In the genomic region with DNA sequence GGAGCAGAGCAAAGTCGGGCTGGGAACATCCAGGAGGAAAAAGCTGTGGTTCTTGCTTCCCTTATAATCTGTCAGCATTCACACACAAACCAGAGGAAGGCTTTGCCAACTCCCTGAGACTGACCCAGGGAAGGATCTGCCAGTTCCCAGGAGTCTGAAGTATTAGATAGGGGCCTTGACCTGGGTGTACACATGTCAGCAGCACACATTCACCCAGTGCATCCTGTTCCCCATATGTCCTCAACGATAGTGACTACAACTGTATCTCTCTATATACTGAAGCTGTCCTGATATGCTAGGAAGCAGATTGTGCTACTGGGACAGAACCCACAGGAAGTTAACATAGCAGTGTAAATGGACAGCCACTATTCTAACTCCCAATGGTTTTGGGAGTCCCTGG, we compare ENCODE assay signal across 19 mouse cellular contexts.
DNase-seq lines count a peak whose midpoint lies in the region; ATAC-seq and TF ChIP-seq lines count a peak whose summit lies in the region.
"Had no signal": no experiment of that assay in that cellular context is flagged by ENCODE, and none has a peak within 500 bp of the region (broad histone marks: within the 10 kb centered on the region; RNA-seq: fewer than 3 reads in every experiment).

No protein-coding gene starts in this region.

- no peaks in the 10 kb centered on the region for H3K4me1 ChIP-seq in heart, postnatal 0 days (ENCODE audit: control insufficient read depth, insufficient read depth)
- peaks cover 31% of the 10 kb centered on the region for H3K4me1 ChIP-seq in liver, embryonic 11.5 days (replicated peaks; ENCODE audit: control insufficient read depth, insufficient read depth, low read length)
- peaks cover 80% of the 10 kb centered on the region for H3K4me1 ChIP-seq in liver, embryonic 15.5 days (replicated peaks)
- no peaks in the 10 kb centered on the region for H3K4me1 ChIP-seq in midbrain, embryonic 14.5 days (ENCODE audit: control insufficient read depth, insufficient read depth, low read length)
- H3K4me1 ChIP-seq: hindbrain, embryonic 15.5 days had no signal

- no peaks in the 10 kb centered on the region for H3K36me3 ChIP-seq in heart, postnatal 0 days (replicated peaks; ENCODE audit: control insufficient read depth, insufficient read depth, low read length)
- H3K36me3 ChIP-seq in liver, embryonic 11.5 days (ENCODE audit: control insufficient read depth, insufficient read depth, low read length) = no peaks in the 10 kb centered on the region
- no peaks in the 10 kb centered on the region for H3K36me3 ChIP-seq in liver, embryonic 15.5 days (replicated peaks)
- H3K36me3 ChIP-seq in midbrain, embryonic 14.5 days (ENCODE audit: control insufficient read depth, insufficient read depth, low read length) = no peaks in the 10 kb centered on the region
- H3K36me3 ChIP-seq: embryonic facial prominence, embryonic 15.5 days; forebrain, embryonic 10.5 days; forebrain, embryonic 15.5 days; hindbrain, embryonic 15.5 days had no signal

- no peak overlapping the region for H3K9ac ChIP-seq in heart, postnatal 0 days (replicated peaks; ENCODE audit: low read depth, low read length)
- H3K9ac ChIP-seq in liver, embryonic 11.5 days (ENCODE audit: low read depth, low read length) = no peak overlapping the region
- 0 out of 2 replicates have a peak overlapping the region, but pooled peaks have one; percentile 7 for H3K9ac ChIP-seq in liver, embryonic 15.5 days
- H3K9ac ChIP-seq in midbrain, embryonic 14.5 days (replicated peaks; ENCODE audit: low read length) = no peak overlapping the region
- H3K9ac ChIP-seq: embryonic facial prominence, embryonic 15.5 days; forebrain, embryonic 15.5 days; hindbrain, embryonic 15.5 days had no signal

- TF ChIP-seq CTCF in heart, postnatal 0 days (IDR thresholded peaks at IDR 0.05; ENCODE audit: low read depth) = no peak

- ATAC-seq in heart, postnatal 0 days (ENCODE audit: insufficient read depth, low read depth) = no peak
- peak; percentile 89 for ATAC-seq in liver, embryonic 11.5 days (replicated peaks; ENCODE audit: low FRiP score)
- ATAC-seq in liver, embryonic 15.5 days (ENCODE audit: insufficient read depth) = peak; percentile 86
- ATAC-seq in midbrain, embryonic 14.5 days (ENCODE audit: low FRiP score, low TSS enrichment) = no peak
- ATAC-seq: activated CD4-positive, CD25-positive, alpha-beta regulatory T cell, adult 4 months; forebrain, embryonic 15.5 days; Patski had no signal

- H3K27ac ChIP-seq in heart, postnatal 0 days (ENCODE audit: low read depth) = no peak overlapping the region
- H3K27ac ChIP-seq in liver, embryonic 11.5 days (ENCODE audit: low read depth, low read length) = peak overlapping the region; percentile 75
- peak overlapping the region; percentile 85 for H3K27ac ChIP-seq in liver, embryonic 15.5 days (replicated peaks)
- H3K27ac ChIP-seq in midbrain, embryonic 14.5 days (replicated peaks; ENCODE audit: low read depth, low read length) = no peak overlapping the region
- H3K27ac ChIP-seq: embryonic facial prominence, embryonic 15.5 days; forebrain, embryonic 10.5 days; forebrain, embryonic 15.5 days; hindbrain, embryonic 15.5 days had no signal

- H3K4me3 ChIP-seq in heart, postnatal 0 days (ENCODE audit: low read depth, low read length) = no peak overlapping the region
- H3K4me3 ChIP-seq in liver, embryonic 11.5 days (ENCODE audit: low read depth, low read length) = no peak overlapping the region
- H3K4me3 ChIP-seq in liver, embryonic 15.5 days (replicated peaks) = no peak overlapping the region
- no peak overlapping the region for H3K4me3 ChIP-seq in midbrain, embryonic 14.5 days (replicated peaks; ENCODE audit: low read depth, low read length)
- H3K4me3 ChIP-seq: embryonic facial prominence, embryonic 15.5 days; erythroblast, embryonic 14.5 days; forebrain, embryonic 10.5 days; forebrain, embryonic 15.5 days; hindbrain, embryonic 15.5 days had no signal

- TF ChIP-seq EP300 in heart, postnatal 0 days (IDR thresholded peaks at IDR 0.05; ENCODE audit: low read depth) = no peak

- no peaks in the 10 kb centered on the region for H3K9me3 ChIP-seq in heart, postnatal 0 days (replicated peaks; ENCODE audit: control insufficient read depth, low read length)
- H3K9me3 ChIP-seq in liver, embryonic 11.5 days (ENCODE audit: control insufficient read depth, low read length) = no peaks in the 10 kb centered on the region
- H3K9me3 ChIP-seq in liver, embryonic 15.5 days (replicated peaks) = no peaks in the 10 kb centered on the region
- no peaks in the 10 kb centered on the region for H3K9me3 ChIP-seq in midbrain, embryonic 14.5 days (ENCODE audit: control insufficient read depth, low read length)
- H3K9me3 ChIP-seq: embryonic facial prominence, embryonic 15.5 days; forebrain, embryonic 10.5 days; forebrain, embryonic 15.5 days; hindbrain, embryonic 15.5 days had no signal

- H3K4me2 ChIP-seq in heart, postnatal 0 days (ENCODE audit: low read depth, low read length) = no peak overlapping the region
- H3K4me2 ChIP-seq in liver, embryonic 11.5 days = no peak overlapping the region; the same call in 1 of the 2 replicates
- peak overlapping the region; percentile 35 for H3K4me2 ChIP-seq in liver, embryonic 15.5 days
- no peak overlapping the region for H3K4me2 ChIP-seq in midbrain, embryonic 14.5 days (ENCODE audit: low read length)
- H3K4me2 ChIP-seq: embryonic facial prominence, embryonic 15.5 days; forebrain, embryonic 15.5 days; hindbrain, embryonic 15.5 days had no signal

- 48% methylated on average over 2 of the region's 2 CpGs for WGBS in heart, postnatal 0 days
- 46% methylated on average over 2 of the region's 2 CpGs for WGBS in liver, embryonic 11.5 days
- WGBS in liver, embryonic 15.5 days (ENCODE audit: insufficient replicate concordance) = 27% methylated on average over 2 of the region's 2 CpGs
- whole genome bisulfite sequencing in midbrain, embryonic 14.5 days = 92% methylated on average over 2 of the region's 2 CpGs

- 0 out of 2 replicates have a peak, but pooled peaks cover 10% of the 10 kb centered on the region for H3K27me3 ChIP-seq in heart, postnatal 0 days (ENCODE audit: control insufficient read depth, insufficient read depth, low read length)
- H3K27me3 ChIP-seq in liver, embryonic 11.5 days (replicated peaks; ENCODE audit: control insufficient read depth, insufficient read depth, low read length) = no peaks in the 10 kb centered on the region
- H3K27me3 ChIP-seq in liver, embryonic 15.5 days = no peaks in the 10 kb centered on the region
- no peaks in the 10 kb centered on the region for H3K27me3 ChIP-seq in midbrain, embryonic 14.5 days (ENCODE audit: control insufficient read depth, insufficient read depth, low read length)
- H3K27me3 ChIP-seq: embryonic facial prominence, embryonic 15.5 days; forebrain, embryonic 15.5 days; hindbrain, embryonic 15.5 days; Patski had no signal

- peak; percentile 6 for DNase-seq in heart, postnatal 0 days (ENCODE audit: low spot score)
- DNase-seq in heart, postnatal 4 days = no peak
- no peak for DNase-seq in liver, embryonic 11.5 days (ENCODE audit: low spot score)
- DNase-seq in gastrocnemius, adult 18-20 months (ENCODE audit: low spot score) = no peak
- DNase-seq in spleen, postnatal 10 days (ENCODE audit: low spot score in 2 of 2) = no peak
- DNase-seq in midbrain, embryonic 14.5 days = no peak
- DNase-seq: adrenal gland, postnatal 14 days; cerebellum, adult 2 months; cerebellum, postnatal 10 days; embryo, embryonic 11 days; gastrocnemius, postnatal 14 days had no signal

Comparison
In these comparisons a context has a peak if more than half of its experiments do, and no peak if none do; other contexts are left out.
1. ATAC-seq: peak in liver, embryonic 11.5 days (single experiment) and liver, embryonic 15.5 days (single experiment); none in heart, postnatal 0 days (single experiment) and midbrain, embryonic 14.5 days (single experiment).
2. H3K27ac ChIP-seq: peak in liver, embryonic 11.5 days (single experiment) and liver, embryonic 15.5 days (single experiment); none in heart, postnatal 0 days (single experiment) and midbrain, embryonic 14.5 days (single experiment).